Mouse (Mus musculus) layer of hippocampus, adult 9-11 months (tissue): ENCODE results near the gene Rere.
A peak's percentile ranks its signal among the peaks of the same experiment; 100 is the strongest.
"Not testable (repeated sequence)": the region's sequence is repeated elsewhere in the genome, so short reads cannot be mapped to it uniquely, and the experiment has no call there.

Experiments used
- DNase-seq: peaks from one replicate; pipeline ENCODE4 v3.0.0; 2022

The Rere gene

GRCm38 (mm10) chr4:150590621-150591282 is 309.3 kb downstream of the Rere start:
- no peak for DNase-seq

GRCm38 (mm10) chr4:150591602-150592001 is 310.2 kb downstream of the Rere start:
- no peak for DNase-seq

GRCm38 (mm10) chr4:150592087-150592486 is 310.6 kb downstream of the Rere start:
- no peak for DNase-seq

GRCm38 (mm10) chr4:150593473-150594217 is 312.2 kb downstream of the Rere start:
- DNase-seq, result no peak

GRCm38 (mm10) chr4:150594298-150594829 is 312.9 kb downstream of the Rere start:
- no peak for DNase-seq

- no peak for DNase-seq
These were observed 313.6 kb downstream of the Rere start for GRCm38 (mm10) chr4:150595071-150595470.

GRCm38 (mm10) chr4:150595991-150596390 is 314.5 kb downstream of the Rere start:
- no peak for DNase-seq

GRCm38 (mm10) chr4:150598686-150599085 is 317.2 kb downstream of the Rere start:
- no peak for DNase-seq

- no peak for DNase-seq
These were observed 317.9 kb downstream of the Rere start for GRCm38 (mm10) chr4:150599119-150599992.

- DNase-seq, result not testable (repeated sequence)
These were observed 319.1 kb downstream of the Rere start for GRCm38 (mm10) chr4:150600503-150600902.

- DNase-seq, result no peak
These were observed 320.0 kb downstream of the Rere start for GRCm38 (mm10) chr4:150601489-150601888.

- DNase-seq, result no peak
These were observed 322.1 kb downstream of the Rere start for GRCm38 (mm10) chr4:150603366-150604061.

- DNase-seq, result peak; percentile 72
These were observed 324.4 kb downstream of the Rere start for GRCm38 (mm10) chr4:150605804-150606203.

GRCm38 (mm10) chr4:150606449-150607161 is 325.2 kb downstream of the Rere start:
- peak; percentile 64 for DNase-seq

GRCm38 (mm10) chr4:150608670-150609069 is 327.2 kb downstream of the Rere start:
- DNase-seq, result no peak

- DNase-seq, result no peak
These were observed 332.3 kb downstream of the Rere start for GRCm38 (mm10) chr4:150613715-150614114.

GRCm38 (mm10) chr4:150615251-150616028 is 334.0 kb downstream of the Rere start:
- no peak for DNase-seq

GRCm38 (mm10) chr4:150616029-150616420 is 334.6 kb downstream of the Rere start:
- no peak for DNase-seq

- DNase-seq, result no peak
These were observed 335.4 kb downstream of the Rere start for GRCm38 (mm10) chr4:150616841-150617240.

GRCm38 (mm10) chr4:150619011-150619410 is 337.6 kb downstream of the Rere start:
- DNase-seq, result no peak

GRCm38 (mm10) chr4:150622641-150623040 is 341.2 kb downstream of the Rere start:
- no peak for DNase-seq
